Mouse (Mus musculus) midbrain, postnatal 0 days (tissue): ENCODE measurements at regions not wholly inside any gene's neighbourhood (a gene's known extent, or its start where the extent isn't known, plus 50 kb on each side); places are given as distances from the start of the nearest gene placed in this dataset.

ENCODE experiments used
- ATAC-seq: fragments of 200-750 bp; cut with Nextera tagmentation; 2 replicates; pipeline ENCODE4 v1.8.0; 2017; ENCODE audit warnings: moderate number of reproducible peaks, mild to moderate bottlenecking, moderate TSS enrichment, moderate library complexity; ENCODE audit not compliant: low FRiP score
- DNase-seq: peaks from one replicate; pipeline ENCODE4 v3.0.0-alpha.2; 2015; ENCODE audit warnings: low spot score
- H3K27ac ChIP-seq: fragments of 300-500 bp; sonication (generic); 2 replicates; pipeline ENCODE4 v1.5.1; 2014; ENCODE audit warnings: low read depth, mild to moderate bottlenecking, low read length, mixed read lengths
- H3K27me3 ChIP-seq: fragments of 300-500 bp; sonication (generic); 2 replicates; pipeline ENCODE4 v1.6.1; 2014; ENCODE audit warnings: low read length, control low read depth, mixed read lengths; ENCODE audit not compliant: insufficient read depth
- H3K36me3 ChIP-seq: fragments of 300-500 bp; sonication (generic); 2 replicates; pipeline ENCODE4 v1.6.1; 2014; ENCODE audit warnings: low read length, control low read depth, mixed read lengths; ENCODE audit not compliant: insufficient read depth
- H3K4me1 ChIP-seq: fragments of 300-500 bp; sonication (generic); 2 replicates; pipeline ENCODE4 v1.6.1; 2014; ENCODE audit warnings: mild to moderate bottlenecking, control low read depth, antibody characterized with exemption, low read length, mixed read lengths; ENCODE audit not compliant: insufficient read depth
- H3K4me2 ChIP-seq: fragments of 300-500 bp; sonication (generic); 2 replicates; pipeline ENCODE4 v1.6.1; 2014; ENCODE audit warnings: low read depth, mild to moderate bottlenecking, low read length, mixed read lengths; ENCODE audit not compliant: poor library complexity, severe bottlenecking
- H3K4me3 ChIP-seq: fragments of 300-500 bp; sonication (generic); 2 replicates; pipeline ENCODE4 v1.5.1; 2014; ENCODE audit warnings: low read depth, mild to moderate bottlenecking, low read length, moderate library complexity
- H3K9ac ChIP-seq: fragments of 300-500 bp; sonication (generic); replicated peaks from 2 replicates; pipeline ENCODE4 v1.6.1; 2014; ENCODE audit warnings: mild to moderate bottlenecking, low read length, moderate library complexity, mixed read lengths; ENCODE audit not compliant: poor library complexity, severe bottlenecking
- H3K9me3 ChIP-seq: fragments of 300-500 bp; sonication (generic); 2 replicates; pipeline ENCODE4 v1.6.1; 2016; ENCODE audit warnings: low read length, control low read depth
- CTCF ChIP-seq: IDR thresholded peaks from 2 replicates; pipeline ENCODE4 v1.5.1; 2016; ENCODE audit warnings: antibody characterized with exemption, mild to moderate bottlenecking
- WGBS: fragments of 180-500 bp; shearing (Covaris S2); extraction: QIAGEN DNeasy Blood & Tissue Kit; methylation state at CpG from one replicate; pipeline ENCODE4 v1.1.7; 2014; 5-methylcytosine and 5-hydroxymethylcytosine counted together

DNA sequence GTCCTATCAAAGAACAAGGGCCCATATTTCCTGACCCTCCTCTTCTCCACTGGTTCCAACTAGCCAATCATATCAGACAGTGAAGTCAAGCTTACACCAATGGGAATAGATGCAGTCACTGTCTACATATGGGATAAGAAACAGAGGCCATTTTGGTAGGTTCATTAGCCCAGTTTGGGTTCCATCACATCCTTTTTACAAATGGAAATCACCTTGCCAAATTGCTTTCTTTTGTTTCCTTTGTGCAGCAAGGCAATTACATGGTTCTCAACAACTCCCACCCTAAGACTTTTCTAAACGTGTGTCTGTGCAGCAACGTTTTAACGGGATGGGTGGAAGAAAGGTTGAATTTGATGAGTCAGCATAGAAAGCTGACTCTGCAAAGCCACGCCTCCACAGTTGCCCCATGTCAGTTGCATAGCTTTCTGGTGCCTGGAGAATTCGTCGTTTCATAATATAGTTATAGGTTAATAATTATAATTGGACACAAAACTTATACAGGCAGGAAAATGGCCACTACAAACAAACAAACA lies 177.3 kb downstream of the Basp1 start:
- 73% methylated on average over 6 of the region's 6 CpGs for WGBS

DNA sequence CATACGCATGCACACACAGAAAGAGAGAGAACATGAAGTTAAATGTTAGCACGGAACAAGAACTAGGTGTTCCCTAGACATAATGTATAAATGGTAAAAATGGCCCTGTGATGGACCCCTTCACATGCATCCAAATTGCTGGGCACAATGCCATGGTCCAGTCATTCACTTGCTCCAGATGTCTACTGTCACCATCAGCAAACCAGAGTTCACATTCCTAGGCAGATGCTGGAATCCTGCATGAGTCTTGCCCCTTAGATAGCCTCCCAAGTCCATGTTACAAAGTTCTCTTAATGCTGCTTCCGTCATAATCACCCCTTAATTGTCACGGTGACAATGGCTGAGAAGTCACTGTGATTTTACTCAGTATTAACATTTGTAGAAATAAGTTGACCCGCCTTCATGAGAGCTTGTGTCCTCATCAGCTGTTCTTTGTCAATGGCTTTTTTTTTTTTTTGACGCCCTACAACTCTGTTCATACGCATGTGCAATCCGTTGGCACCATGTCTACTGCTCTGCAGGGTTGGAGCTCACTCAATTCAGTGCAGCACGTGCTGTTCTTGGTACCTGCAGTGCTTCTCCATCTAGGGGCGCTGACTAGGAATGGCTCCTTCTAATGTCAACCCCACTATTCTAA lies 179.4 kb downstream of the Basp1 start:
- H3K4me2 ChIP-seq, result no peak overlapping the region
- no peaks in the 10 kb centered on the region for H3K27me3 ChIP-seq
- H3K9ac ChIP-seq, result no peak overlapping the region
- H3K4me1 ChIP-seq, result no peaks in the 10 kb centered on the region
- 95% methylated on average over 10 of the region's 10 CpGs for WGBS
- ATAC-seq, result no peak
- H3K36me3 ChIP-seq, result no peaks in the 10 kb centered on the region
- no peak for TF ChIP-seq CTCF
- H3K27ac ChIP-seq, result no peak overlapping the region
- no peak overlapping the region for H3K4me3 ChIP-seq
- DNase-seq, result no peak
- no peaks in the 10 kb centered on the region for H3K9me3 ChIP-seq

More for the DNA sequence above, 177.3 kb downstream of the Basp1 start:
- Histone ChIP-seq H3K4me3 (no peak overlapping the region), H3K4me2 (no peak overlapping the region), H3K9me3 (no peaks in the 10 kb centered on the region), H3K36me3 (no peaks in the 10 kb centered on the region), H3K4me1 (no peaks in the 10 kb centered on the region), H3K9ac (no peak overlapping the region), H3K27me3 (no peaks in the 10 kb centered on the region), H3K27ac (no peak overlapping the region)
- no peak for TF ChIP-seq CTCF
- DNase-seq, result no peak
- ATAC-seq, result no peak

DNA sequence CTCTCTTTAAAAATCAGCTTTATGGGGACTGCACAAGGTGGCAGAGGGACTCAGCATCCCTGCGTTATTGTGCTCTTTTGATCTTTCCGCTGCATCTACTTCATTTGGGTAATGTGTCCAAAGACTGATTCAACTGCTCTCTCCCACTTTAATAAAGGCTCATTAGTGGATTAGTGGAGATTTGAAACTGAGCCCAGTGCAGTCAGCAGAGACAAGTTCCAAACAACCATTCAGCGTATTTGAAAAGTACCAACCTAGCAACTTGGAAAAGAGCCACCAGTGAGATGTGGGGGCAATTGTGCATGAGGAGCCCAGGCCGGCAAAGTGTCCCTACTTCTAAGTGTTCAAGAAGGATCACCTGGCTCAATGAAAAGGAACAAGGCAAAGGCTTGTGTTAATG lies 183.4 kb downstream of the Basp1 start:
- TF ChIP-seq CTCF, result no peak
- ATAC-seq, result no peak
- WGBS, result 59% methylated on average over 4 of the region's 4 CpGs

DNA sequence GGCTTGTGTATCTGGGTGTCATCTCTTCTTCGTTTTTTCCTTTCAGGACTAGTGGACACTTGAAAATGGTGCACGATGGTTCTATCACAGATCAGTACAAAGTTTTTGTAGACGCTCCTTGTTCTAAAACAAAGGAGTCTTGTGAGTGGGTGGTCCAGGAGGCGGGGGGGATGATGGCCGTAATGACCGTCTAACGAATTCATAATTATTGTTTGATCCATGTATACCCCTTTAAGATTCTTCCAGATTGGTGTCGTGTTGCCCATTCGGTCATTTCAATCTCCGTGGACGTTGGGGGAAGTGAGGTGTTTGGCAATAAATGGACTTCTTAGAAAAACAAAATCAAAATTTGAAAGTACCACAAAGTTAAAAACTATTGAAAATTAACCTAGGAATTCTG lies 183.8 kb downstream of the Basp1 start:
- no peak overlapping the region for H3K27ac ChIP-seq
- H3K4me1 ChIP-seq, result no peaks in the 10 kb centered on the region
- H3K9ac ChIP-seq, result no peak overlapping the region
- H3K9me3 ChIP-seq, result no peaks in the 10 kb centered on the region
- no peak for TF ChIP-seq CTCF
- ATAC-seq (no peak), DNase-seq (no peak)
- H3K4me3 ChIP-seq, result no peak overlapping the region
- H3K36me3 ChIP-seq, result no peaks in the 10 kb centered on the region
- WGBS, result 77% methylated on average over 11 of the region's 11 CpGs
- no peaks in the 10 kb centered on the region for H3K27me3 ChIP-seq
- no peak overlapping the region for H3K4me2 ChIP-seq

More for the DNA sequence above, 183.4 kb downstream of the Basp1 start:
- H3K4me3 ChIP-seq, result no peak overlapping the region
- no peaks in the 10 kb centered on the region for H3K4me1 ChIP-seq
- no peaks in the 10 kb centered on the region for H3K27me3 ChIP-seq
- H3K36me3 ChIP-seq, result no peaks in the 10 kb centered on the region
- no peaks in the 10 kb centered on the region for H3K9me3 ChIP-seq
- H3K9ac ChIP-seq, result no peak overlapping the region
- DNase-seq, result peak; percentile 74
- H3K27ac ChIP-seq, result no peak overlapping the region
- H3K4me2 ChIP-seq, result no peak overlapping the region

DNA sequence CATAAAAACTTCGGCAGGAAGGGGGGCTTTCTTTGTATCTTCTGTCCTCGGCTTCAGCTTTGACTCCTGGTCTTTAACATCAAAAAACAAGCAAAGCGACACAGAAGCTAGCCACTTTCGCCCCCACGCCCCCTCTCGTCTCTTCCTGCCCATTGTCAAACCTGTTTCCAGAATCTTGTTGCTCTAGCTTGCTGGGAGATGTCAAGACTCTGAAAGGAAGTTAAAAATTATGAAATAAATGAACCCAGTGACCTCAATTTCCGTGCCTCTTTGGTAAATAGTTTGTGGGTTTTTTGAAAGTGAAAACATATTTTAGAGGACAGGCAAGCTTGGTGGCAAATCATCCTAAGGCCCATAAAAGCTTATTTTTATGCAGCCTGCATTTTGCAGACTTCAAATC lies 186.1 kb downstream of the Basp1 start:
- DNase-seq, result no peak
- Histone ChIP-seq H3K4me1 (no peaks in the 10 kb centered on the region), H3K9me3 (no peaks in the 10 kb centered on the region), H3K4me2 (no peak overlapping the region), H3K27me3 (no peaks in the 10 kb centered on the region), H3K9ac (no peak overlapping the region), H3K4me3 (no peak overlapping the region), H3K27ac (no peak overlapping the region), H3K36me3 (no peaks in the 10 kb centered on the region)
- 69% methylated on average over 7 of the region's 7 CpGs for WGBS
- no peak for ATAC-seq
- no peak for TF ChIP-seq CTCF

DNA sequence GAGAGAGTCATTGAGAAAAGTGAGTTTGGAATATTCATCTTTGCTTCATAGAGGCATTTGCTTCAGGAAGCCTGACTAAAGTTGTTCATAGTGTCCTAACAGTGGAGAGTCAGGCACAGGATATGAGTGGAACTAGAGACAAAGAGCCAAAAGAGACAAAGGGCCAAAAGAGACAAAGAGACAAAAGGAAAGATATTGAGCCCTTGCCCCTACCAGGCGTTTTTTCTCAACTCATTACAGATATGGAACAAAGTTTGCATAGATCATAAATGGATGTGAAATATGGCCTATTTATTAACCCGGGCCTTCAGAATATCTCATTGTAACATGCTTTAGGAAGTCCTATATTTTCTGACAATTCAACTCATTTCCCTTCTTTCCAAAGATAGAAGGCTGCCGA lies 187.6 kb downstream of the Basp1 start:
- Histone ChIP-seq H3K4me2 (no peak overlapping the region), H3K27ac (no peak overlapping the region), H3K9ac (no peak overlapping the region), H3K27me3 (no peaks in the 10 kb centered on the region), H3K4me1 (no peaks in the 10 kb centered on the region), H3K4me3 (no peak overlapping the region), H3K9me3 (no peaks in the 10 kb centered on the region), H3K36me3 (no peaks in the 10 kb centered on the region)
- no peak for DNase-seq
- WGBS, result 33% methylated on average over 3 of the region's 3 CpGs
- TF ChIP-seq CTCF, result no peak
- no peak for ATAC-seq
